Mouse (Mus musculus) intestine, embryonic 14.5 days (tissue): ENCODE measurements around the gene Cd99l2. TPM values are rescaled to one million over a fixed set of nuclear protein-coding genes. Genes with fewer than 3 reads are reported as not detected.

Source experiments
- ATAC-seq: fragments of 200-750 bp; cut with Nextera tagmentation; replicated peaks from 2 replicates; pipeline ENCODE4 v1.8.0; 2017; ENCODE audit warnings: low read depth, moderate number of reproducible peaks, moderate TSS enrichment, moderate library complexity; ENCODE audit not compliant: low FRiP score, low TSS enrichment
- DNase-seq: peaks from one replicate; pipeline ENCODE4 v3.0.0-alpha.2; 2018; ENCODE audit warnings: low spot score
- H3K27ac ChIP-seq: fragments of 300-500 bp; sonication (generic); 2 replicates; pipeline ENCODE4 v1.5.1; 2014; ENCODE audit warnings: low read depth, mild to moderate bottlenecking, control low read depth
- H3K27me3 ChIP-seq: fragments of 300-500 bp; sonication (generic); replicated peaks from 2 replicates; pipeline ENCODE4 v1.6.1; 2014; ENCODE audit warnings: low read length, control low read depth; ENCODE audit not compliant: control insufficient read depth, insufficient read depth
- H3K36me3 ChIP-seq: fragments of 300-500 bp; sonication (generic); 2 replicates; pipeline ENCODE4 v1.6.1; 2014; ENCODE audit warnings: low read length, control low read depth; ENCODE audit not compliant: control insufficient read depth, insufficient read depth
- H3K4me1 ChIP-seq: fragments of 300-500 bp; sonication (generic); replicated peaks from 2 replicates; pipeline ENCODE4 v1.6.1; 2014; ENCODE audit warnings: low read length, control low read depth, mixed read lengths; ENCODE audit not compliant: control insufficient read depth, insufficient read depth
- H3K4me2 ChIP-seq: fragments of 300-500 bp; sonication (generic); 2 replicates; pipeline ENCODE4 v1.6.1; 2014; ENCODE audit warnings: low read length
- H3K4me3 ChIP-seq: fragments of 300-500 bp; sonication (generic); 2 replicates; pipeline ENCODE4 v1.5.1; 2014; ENCODE audit warnings: low read depth, low read length, control low read depth, mixed read lengths
- H3K9ac ChIP-seq: fragments of 300-500 bp; sonication (generic); 2 replicates; pipeline ENCODE4 v1.6.1; 2014; ENCODE audit warnings: mild to moderate bottlenecking, low read length
- H3K9me3 ChIP-seq: fragments of 300-500 bp; sonication (generic); 2 replicates; pipeline ENCODE4 v1.6.1; 2016; ENCODE audit warnings: low read length, control low read depth; ENCODE audit not compliant: control insufficient read depth
- WGBS: fragments of 180-500 bp; shearing (Covaris S2); extraction: QIAGEN DNeasy Blood & Tissue Kit; methylation state at CpG from one replicate; pipeline ENCODE4 v1.1.7; 2014; 5-methylcytosine and 5-hydroxymethylcytosine counted together
- polyA plus RNA-seq: library from polyadenylated mRNA; unstranded; fragments of >200 nt; fragmentation: Nextera tagmentation; extraction: Ambion mirVana; gene quantifications from 2 replicates; pipeline ENCODE4 v1.2.1, GENCODE M21; 2014

The Cd99l2 gene
- polyA plus RNA-seq = 19.7 and 20.9 TPM in 2 replicates

DNA sequence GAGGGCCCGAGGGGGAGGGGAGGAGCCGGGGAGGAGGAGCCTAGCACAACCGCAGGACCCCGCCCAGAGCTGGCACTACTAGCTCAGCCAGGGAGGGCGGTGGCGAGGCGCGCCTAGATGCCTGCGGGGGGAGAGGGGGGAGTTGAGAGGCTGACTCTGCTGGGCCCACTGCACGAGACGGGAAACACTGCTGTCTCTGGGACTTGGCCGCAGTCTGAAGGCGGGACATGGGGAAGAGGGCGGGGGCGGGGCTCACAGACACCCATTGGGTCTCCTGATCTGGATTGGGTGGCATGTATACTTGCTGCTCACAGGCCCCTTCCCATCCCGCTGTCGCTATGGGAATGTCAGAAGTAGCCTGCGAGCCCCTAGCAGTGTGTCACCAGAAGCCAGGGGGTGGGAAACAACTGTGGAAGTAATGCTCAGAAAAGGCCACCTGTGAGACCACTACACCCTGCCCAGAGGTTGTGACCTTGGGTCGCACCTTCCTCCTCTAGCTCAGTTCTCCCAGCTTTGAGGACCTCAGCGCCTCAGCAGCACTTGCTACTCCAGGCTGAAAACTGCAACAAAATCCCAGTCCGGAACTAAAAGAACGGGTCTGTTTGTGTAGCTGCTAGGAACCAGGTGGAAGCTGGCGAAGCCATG lies at the start of gene Cd99l2:
Gene Cd99l2, minus strand, starts transcription at position 216 of the 645 bp plus-strand sequence.
- Histone ChIP-seq H3K4me3 (peak within 1 kb of the TSS; percentile 51), H3K27ac (peak within 1 kb of the TSS; percentile 84), H3K4me2 (peak within 1 kb of the TSS; percentile 65), H3K27me3 (no peaks in the 10 kb centered on the region), H3K36me3 (no peaks in the 10 kb centered on the region), H3K4me1 (0 out of 2 replicates have a peak, but pooled peaks cover 4% of the 10 kb centered on the region), H3K9ac (peak within 1 kb of the TSS; percentile 58), H3K9me3 (no peaks in the 10 kb centered on the region)
- peak; percentile 98 for ATAC-seq
- 11% methylated on average over 22 of the region's 23 CpGs for WGBS
- DNase-seq = peak; percentile 85

DNA sequence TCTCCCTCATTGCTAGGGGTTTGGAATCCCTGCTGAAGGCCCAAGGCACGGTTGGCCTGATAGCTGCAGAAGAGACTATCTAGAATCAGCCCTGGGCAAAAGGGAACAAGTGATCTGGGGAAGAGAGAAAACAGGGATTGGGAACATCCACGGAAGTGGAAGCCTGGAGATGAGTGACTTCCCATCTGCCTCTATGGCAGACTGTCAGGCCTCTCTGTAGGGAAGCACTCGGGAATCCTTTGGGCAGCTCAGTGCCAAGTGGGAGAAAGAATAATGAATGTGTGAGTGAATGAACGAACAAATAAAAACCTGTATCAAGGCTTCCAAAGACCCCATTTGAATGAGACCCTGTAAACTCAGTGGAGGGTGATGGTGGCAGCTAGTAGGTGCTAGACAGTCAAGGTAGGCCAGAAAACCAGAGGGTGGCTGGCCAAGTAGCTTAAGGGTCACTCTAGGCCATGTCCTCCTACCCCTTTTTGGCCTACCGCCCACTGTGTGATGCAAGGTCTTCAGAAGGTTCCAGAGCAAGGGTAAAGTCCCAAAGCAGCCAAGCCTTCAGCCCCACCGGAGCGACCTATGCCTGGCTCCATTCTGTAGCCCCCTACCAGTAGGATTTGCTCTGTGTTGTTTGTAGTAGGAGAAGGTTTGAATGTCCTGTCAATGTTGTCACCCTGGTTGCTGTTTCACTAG lies 48.3 kb upstream of the Cd99l2 start:
- Histone ChIP-seq H3K4me3 (no peak overlapping the region), H3K9me3 (no peaks in the 10 kb centered on the region), H3K4me2 (no peak overlapping the region), H3K36me3 (no peaks in the 10 kb centered on the region), H3K9ac (no peak overlapping the region), H3K27me3 (no peaks in the 10 kb centered on the region), H3K4me1 (no peaks in the 10 kb centered on the region), H3K27ac (no peak overlapping the region)
- WGBS = 81% methylated on average over 7 of the region's 7 CpGs
- no peak for ATAC-seq
- DNase-seq = no peak

DNA sequence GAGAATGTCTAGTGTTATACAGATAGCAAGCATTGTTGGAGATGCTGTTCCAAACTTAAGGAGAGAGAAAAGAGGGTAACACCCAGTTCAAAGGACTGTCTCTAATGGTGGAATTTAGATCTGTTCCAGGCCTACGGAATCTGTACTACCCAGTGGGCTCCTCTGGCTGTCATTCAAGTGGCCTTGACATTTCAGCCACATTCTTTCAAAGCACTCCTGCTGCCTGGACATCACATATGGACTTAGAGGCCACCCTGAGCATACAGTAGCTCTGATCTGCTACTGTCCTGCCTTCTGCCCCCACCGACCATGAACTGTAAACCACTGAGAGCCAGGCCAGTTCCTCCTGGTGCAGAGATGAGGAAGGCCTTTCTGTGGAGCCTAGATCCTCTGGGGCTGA lies 45.1 kb upstream of the Cd99l2 start:
- H3K4me2 ChIP-seq = no peak overlapping the region
- H3K4me3 ChIP-seq = no peak overlapping the region
- H3K27me3 ChIP-seq = no peaks in the 10 kb centered on the region
- H3K9me3 ChIP-seq = no peaks in the 10 kb centered on the region
- H3K4me1 ChIP-seq = no peaks in the 10 kb centered on the region
- H3K27ac ChIP-seq = no peak overlapping the region
- no peaks in the 10 kb centered on the region for H3K36me3 ChIP-seq
- ATAC-seq (no peak), DNase-seq (no peak)
- H3K9ac ChIP-seq = no peak overlapping the region
- WGBS = 65% methylated on average over 2 of the region's 2 CpGs

DNA sequence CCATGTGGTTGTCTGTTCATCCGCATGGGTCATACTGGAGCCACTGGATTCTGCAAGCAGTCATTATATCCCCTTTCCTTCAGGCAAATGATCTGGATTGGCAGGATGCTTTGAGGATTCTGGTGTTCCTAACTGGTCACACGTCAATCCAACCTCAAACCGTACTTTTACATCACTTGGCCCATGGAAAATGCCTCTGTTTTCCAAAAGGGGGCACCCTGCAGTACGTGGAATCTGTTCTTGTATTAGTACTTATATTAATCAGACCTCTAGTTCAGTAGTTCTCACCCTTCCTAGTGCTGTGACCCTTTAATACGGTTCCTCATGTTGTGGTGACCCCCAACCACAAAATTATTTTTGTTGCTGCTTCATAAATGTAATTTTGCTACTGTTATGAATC lies 41.5 kb upstream of the Cd99l2 start:
- Histone ChIP-seq H3K4me2 (no peak overlapping the region), H3K36me3 (no peaks in the 10 kb centered on the region), H3K27me3 (no peaks in the 10 kb centered on the region), H3K9ac (no peak overlapping the region), H3K4me3 (no peak overlapping the region), H3K27ac (no peak overlapping the region), H3K9me3 (no peaks in the 10 kb centered on the region), H3K4me1 (no peaks in the 10 kb centered on the region)
- ATAC-seq (no peak), DNase-seq (no peak)
- 77% methylated on average over 5 of the region's 5 CpGs for WGBS

DNA sequence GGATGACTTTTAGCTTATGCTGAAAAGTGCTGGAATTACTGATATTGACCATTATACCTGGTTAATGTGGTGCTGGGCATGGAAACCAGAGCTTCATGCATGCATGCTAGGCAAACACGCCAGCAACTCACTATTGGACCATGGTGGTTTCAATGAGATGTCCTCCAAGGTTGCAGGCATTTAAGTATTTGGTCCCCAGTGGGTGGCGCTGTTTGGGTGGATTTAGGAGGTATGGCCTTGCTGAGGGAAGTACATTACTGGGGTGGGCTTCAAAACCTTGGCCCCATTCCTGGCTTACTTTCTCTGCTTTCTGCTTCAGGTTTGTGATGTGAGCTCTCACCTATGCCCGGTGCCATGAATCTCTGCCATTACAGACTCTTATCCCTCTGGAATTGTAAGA lies 40.0 kb upstream of the Cd99l2 start:
- 53% methylated on average over 3 of the region's 3 CpGs for WGBS
- H3K9ac ChIP-seq = no peak overlapping the region
- H3K27ac ChIP-seq = no peak overlapping the region
- H3K27me3 ChIP-seq = no peaks in the 10 kb centered on the region
- ATAC-seq = no peak
- no peak for DNase-seq
- H3K4me3 ChIP-seq = no peak overlapping the region
- H3K4me2 ChIP-seq = no peak overlapping the region
- H3K4me1 ChIP-seq = no peaks in the 10 kb centered on the region; the same call in 1 of the 2 replicates
- H3K36me3 ChIP-seq = no peaks in the 10 kb centered on the region
- no peaks in the 10 kb centered on the region for H3K9me3 ChIP-seq

DNA sequence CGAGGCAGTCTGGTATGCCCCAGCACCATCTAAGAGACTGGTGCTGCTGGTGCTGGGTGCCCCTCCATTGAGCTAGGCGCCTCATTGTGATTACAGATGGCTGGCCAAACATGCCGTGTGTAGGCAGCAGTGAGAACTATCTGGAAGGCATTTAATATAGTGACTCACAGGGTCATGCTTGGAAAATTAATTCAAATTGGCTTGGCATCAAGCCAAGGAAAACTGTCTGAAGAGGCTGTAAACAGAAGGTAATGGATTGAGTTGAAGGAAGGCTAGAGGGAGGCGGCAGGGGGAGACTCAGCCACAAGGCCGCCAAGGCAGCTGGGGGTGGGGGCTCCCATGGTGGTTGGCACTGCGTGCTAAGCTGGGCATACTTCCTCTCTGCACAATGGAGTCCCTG lies 36.0 kb upstream of the Cd99l2 start:
- Histone ChIP-seq H3K4me1 (no peaks in the 10 kb centered on the region; the same call in 1 of the 2 replicates), H3K27ac (no peak overlapping the region), H3K9ac (no peak overlapping the region), H3K36me3 (no peaks in the 10 kb centered on the region), H3K9me3 (no peaks in the 10 kb centered on the region), H3K4me2 (no peak overlapping the region), H3K27me3 (no peaks in the 10 kb centered on the region), H3K4me3 (no peak overlapping the region)
- 54% methylated on average over 6 of the region's 6 CpGs for WGBS
- DNase-seq (no peak), ATAC-seq (no peak)

DNA sequence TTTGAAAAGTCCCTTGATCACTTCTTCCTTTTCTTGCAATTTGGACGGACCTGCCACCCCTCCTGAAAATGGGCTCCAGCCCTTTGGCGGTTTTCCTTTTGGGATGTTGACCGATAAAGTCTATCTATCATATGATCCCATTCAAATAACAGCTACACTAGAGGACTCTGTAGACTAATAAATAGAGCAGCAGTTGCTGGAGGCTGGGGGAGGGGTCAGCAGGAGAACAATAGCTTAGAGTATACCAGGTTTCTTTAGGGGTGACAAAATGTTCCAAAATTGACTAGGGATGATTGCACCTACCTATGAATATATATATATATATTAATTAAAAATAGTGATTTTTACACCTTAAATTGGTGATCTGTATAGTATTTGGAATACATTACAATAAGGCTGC lies 35.5 kb upstream of the Cd99l2 start:
- Histone ChIP-seq H3K9me3 (no peaks in the 10 kb centered on the region), H3K9ac (no peak overlapping the region), H3K27me3 (no peaks in the 10 kb centered on the region), H3K4me3 (no peak overlapping the region), H3K36me3 (no peaks in the 10 kb centered on the region), H3K27ac (no peak overlapping the region), H3K4me2 (no peak overlapping the region), H3K4me1 (no peaks in the 10 kb centered on the region; the same call in 1 of the 2 replicates)
- WGBS = 78% methylated on average over 3 of the region's 3 CpGs
- no peak for DNase-seq
- no peak for ATAC-seq

DNA sequence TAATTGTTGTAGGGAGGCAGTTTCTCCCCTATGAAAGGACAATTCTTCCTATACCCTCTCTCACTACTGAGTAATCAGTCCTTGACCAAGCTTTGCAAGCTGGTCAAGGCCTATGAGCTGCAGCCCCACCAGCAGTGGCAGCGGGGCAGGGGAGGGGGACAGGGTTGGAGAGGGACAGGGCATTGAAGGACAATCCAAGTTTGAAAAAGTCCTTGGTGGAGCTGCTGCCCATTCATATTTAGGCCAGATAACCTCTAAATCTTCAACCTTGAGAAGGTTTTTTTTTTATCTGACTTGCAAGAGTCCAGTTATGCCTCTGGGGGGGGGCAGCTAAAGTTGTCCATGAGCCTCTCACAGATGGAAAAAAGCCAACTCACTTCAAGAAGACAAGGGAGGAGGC lies 34.8 kb upstream of the Cd99l2 start:
- H3K4me3 ChIP-seq = no peak overlapping the region
- H3K9ac ChIP-seq = no peak overlapping the region
- no peaks in the 10 kb centered on the region; the same call in 1 of the 2 replicates for H3K4me1 ChIP-seq
- H3K36me3 ChIP-seq = no peaks in the 10 kb centered on the region
- H3K4me2 ChIP-seq = no peak overlapping the region
- 65% methylated on average over 1 of the region's 1 CpGs for WGBS
- H3K9me3 ChIP-seq = no peaks in the 10 kb centered on the region
- DNase-seq (no peak), ATAC-seq (no peak)
- no peaks in the 10 kb centered on the region for H3K27me3 ChIP-seq
- H3K27ac ChIP-seq = no peak overlapping the region
